Mouse (Mus musculus) spleen, adult 2 months (tissue): Measurements from ENCODE around the gene Hexim2.

Source experiments
- CTCF ChIP-seq: fragments of 200-500 bp; IDR thresholded peaks from 2 replicates; pipeline ENCODE4 v1.5.1; 2011; ENCODE audit warnings: mild to moderate bottlenecking, inconsistent platforms; ENCODE audit not compliant: insufficient read depth, insufficient read length, insufficient replicate concordance; ENCODE audit errors: extremely low read depth
- POLR2A ChIP-seq: fragments of 200-500 bp; IDR thresholded peaks from 2 replicates; pipeline ENCODE4 v1.6.1; 2011; ENCODE audit warnings: low read depth, low read length, inconsistent platforms

DNA sequence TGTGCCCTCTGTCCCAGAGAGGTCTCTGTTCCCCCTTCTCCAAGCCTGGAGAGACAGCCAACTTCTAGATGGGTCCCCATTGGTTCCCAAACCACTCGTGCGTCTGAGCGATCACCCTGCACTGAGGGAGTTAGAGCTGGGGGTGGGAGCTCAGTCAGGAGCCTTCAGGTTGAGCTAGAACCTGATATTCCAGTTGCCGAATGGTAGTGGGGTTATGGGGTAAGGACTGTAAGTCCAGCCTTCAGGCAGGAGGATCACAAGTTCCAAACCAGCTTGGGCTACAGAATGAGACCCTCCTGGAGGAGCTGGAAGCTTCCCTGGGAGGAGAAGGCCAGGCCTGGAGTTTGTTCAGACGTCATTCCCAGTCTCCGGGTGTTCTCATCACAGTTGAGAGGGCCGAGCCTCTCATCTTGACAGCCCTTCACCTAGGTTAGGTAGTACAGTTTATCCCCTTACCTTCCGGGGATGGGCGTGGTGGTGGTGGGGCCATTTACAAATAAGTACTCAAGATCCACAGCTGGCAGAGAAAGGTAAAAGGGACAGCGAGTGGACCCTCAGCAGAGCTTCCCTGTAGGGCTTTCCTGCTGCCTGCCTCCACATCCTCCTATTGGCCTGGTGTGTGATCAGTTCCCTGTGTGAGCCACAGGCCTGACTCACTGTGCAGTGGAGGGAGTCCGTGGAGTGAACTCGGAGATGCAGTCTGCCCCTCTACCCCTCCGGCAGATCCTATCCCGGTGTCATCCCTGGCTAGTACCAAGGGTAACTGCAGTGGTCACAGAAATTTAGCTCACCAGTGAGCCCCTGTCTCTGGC is 7.9 kb downstream of the Hexim2 start:
- no peak for TF ChIP-seq CTCF
- no peak for TF ChIP-seq POLR2A
